Comparison of ENCODE assay signal across 8 mouse cellular contexts in genomic region chr8:19719513-19719912, GRCm38 (mm10). TPM values are rescaled to one million over a fixed set of nuclear protein-coding genes. Genes with fewer than 3 reads are reported as not detected.
DNase-seq lines count a peak whose midpoint lies in the region.
"Had no signal": no experiment of that assay in that cellular context is flagged by ENCODE, and none has a peak within 500 bp of the region (broad histone marks: within the 10 kb centered on the region; RNA-seq: fewer than 3 reads in every experiment).

No protein-coding gene starts in this region.

- DNase-seq in cerebellum, adult 9-11 months: peak; percentile 28
- peak; percentile 16 for DNase-seq in gastrocnemius, postnatal 10 days
- peak; percentile 21 for DNase-seq in heart, postnatal 4 days
- DNase-seq in kidney, adult 8-10 months: peak; percentile 85 to 94
- DNase-seq in kidney, postnatal 25 days: peak; percentile 51 to 75
- peak; percentile 36 for DNase-seq in ovary, adult 18-20 months (ENCODE audit: low spot score)
- DNase-seq in urinary bladder, postnatal 4 days (ENCODE audit: low spot score in 2 of 2): peak; percentile 56 to 76

RNA-seq across cellular contexts. Expression of gene 4930467E23Rik, which starts 9.9 kb away (rescaled TPM):
- total RNA-seq in gastrocnemius, postnatal 10 days (2021): under 1 TPM; 0.12 to 0.65 TPM
- not detected for total RNA-seq in heart, postnatal 4 days (2021)
- total RNA-seq: MEL had no signal

Comparison
In these comparisons a context has a peak if more than half of its experiments do, and no peak if none do; other contexts are left out.
1. Peak in every context shown above with its lines: DNase-seq.
2. DNase-seq: peak in every context shown above with its lines; median percentile 90 in kidney, adult 8-10 months; 66 in urinary bladder, postnatal 4 days; 63 in kidney, postnatal 25 days; 36 in ovary, adult 18-20 months; 28 in cerebellum, adult 9-11 months; 21 in heart, postnatal 4 days; 16 in gastrocnemius, postnatal 10 days.